Mouse (Mus musculus): ENCODE measurements around the gene Cdh13. TPM values are rescaled to one million over a fixed set of nuclear protein-coding genes. Genes with fewer than 3 reads are reported as not detected.

The Cdh13 gene
- polyA plus RNA-seq, 1 experiment from 2014 or later, result 44.4 TPM

DNA sequence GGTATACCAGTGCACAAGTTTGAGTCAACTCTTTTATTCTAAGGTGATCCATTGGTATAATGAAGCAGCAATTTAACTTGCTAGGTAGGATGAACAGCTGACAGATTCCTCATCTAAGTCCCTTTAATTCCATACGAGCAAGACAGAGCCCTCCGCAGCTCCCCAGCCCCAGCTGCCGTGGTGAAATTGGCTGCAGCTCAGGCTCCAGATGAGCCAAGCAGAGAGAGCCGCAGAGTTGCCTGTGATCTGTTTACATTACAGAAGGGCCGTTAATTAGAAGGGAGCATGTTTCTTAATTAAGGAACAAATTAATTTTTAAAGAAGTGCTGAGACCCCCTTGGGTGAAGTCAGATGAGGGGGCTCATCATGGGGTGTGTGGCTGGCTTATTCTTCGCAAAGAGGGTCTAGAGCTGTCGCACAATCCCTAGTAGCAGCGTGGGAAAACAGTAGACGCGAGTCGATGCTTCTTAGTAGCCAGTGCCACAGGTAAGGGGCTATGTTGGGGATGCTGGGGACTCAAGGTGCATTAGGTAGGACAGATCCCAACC is 712.2 kb downstream of the Cdh13 start:
- Histone ChIP-seq H3K9me3 (replicated peaks) (no peaks in the 10 kb centered on the region), H3K27me3 (replicated peaks) (no peaks in the 10 kb centered on the region), H3K36me3 (no peaks in the 10 kb centered on the region), H3K4me3 (no peak overlapping the region), H3K4me2 (no peak overlapping the region), H3K4me1 (replicated peaks) (no peaks in the 10 kb centered on the region), H3K27ac (ENCODE audit: poor library complexity, severe bottlenecking) (no peak overlapping the region), H3K9ac (no peak overlapping the region)
- ATAC-seq (ENCODE audit: insufficient number of reproducible peaks, low FRiP score), result no peak
- WGBS, result 86% methylated on average over 11 of the region's 11 CpGs

DNA sequence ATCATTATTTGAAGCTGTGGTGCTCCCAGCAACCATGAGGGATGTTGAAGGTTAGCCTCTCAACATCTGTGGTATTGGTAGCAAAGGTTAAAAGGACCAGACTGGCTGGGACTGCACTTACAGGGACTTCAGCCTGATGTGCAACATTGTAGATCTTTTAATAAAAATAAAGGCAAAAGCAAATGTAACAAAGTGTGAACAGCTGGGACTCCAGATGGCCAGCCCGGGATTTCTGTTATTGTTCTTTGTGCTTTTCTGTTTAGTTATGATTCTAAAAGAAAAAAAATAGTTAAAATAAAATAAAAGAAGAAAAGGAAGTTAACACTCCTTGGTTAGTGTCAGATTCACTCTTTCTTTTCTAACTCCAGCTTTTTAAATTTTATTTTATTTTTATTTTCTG is 717.1 kb downstream of the Cdh13 start:
- Histone ChIP-seq H3K9me3 (replicated peaks) (no peaks in the 10 kb centered on the region), H3K36me3 (no peaks in the 10 kb centered on the region), H3K9ac (no peak overlapping the region), H3K4me1 (replicated peaks) (no peaks in the 10 kb centered on the region), H3K27ac (ENCODE audit: poor library complexity, severe bottlenecking) (no peak overlapping the region), H3K4me3 (no peak overlapping the region), H3K4me2 (no peak overlapping the region), H3K27me3 (replicated peaks) (no peaks in the 10 kb centered on the region)
- 74% methylated on average over 1 of the region's 1 CpGs for WGBS
- no peak for ATAC-seq (ENCODE audit: insufficient number of reproducible peaks, low FRiP score)

DNA sequence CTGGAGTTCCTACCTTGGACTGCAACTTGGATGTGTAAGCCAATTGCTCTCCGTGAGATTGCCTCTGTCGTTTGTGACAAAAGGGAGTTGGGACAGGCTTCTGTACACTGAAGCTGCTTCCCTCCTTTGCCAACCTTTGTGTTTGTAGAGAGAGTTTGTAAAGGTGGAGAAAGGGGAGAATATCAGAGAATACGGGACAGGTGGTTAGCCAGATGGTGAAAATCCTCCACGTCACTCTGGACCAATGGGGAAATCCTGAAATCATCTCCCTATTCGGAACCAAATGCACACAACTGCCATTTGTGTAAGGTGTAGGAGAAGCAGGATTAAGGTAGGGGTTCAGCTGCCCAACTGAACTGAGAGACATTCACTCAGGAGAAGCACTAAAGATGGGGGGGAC is 721.3 kb downstream of the Cdh13 start:
- Histone ChIP-seq H3K4me2 (no peak overlapping the region), H3K36me3 (no peaks in the 10 kb centered on the region), H3K9ac (no peak overlapping the region), H3K4me1 (replicated peaks) (no peaks in the 10 kb centered on the region), H3K9me3 (replicated peaks) (no peaks in the 10 kb centered on the region), H3K27me3 (replicated peaks) (no peaks in the 10 kb centered on the region), H3K4me3 (no peak overlapping the region), H3K27ac (ENCODE audit: poor library complexity, severe bottlenecking) (no peak overlapping the region)
- 85% methylated on average over 5 of the region's 5 CpGs for WGBS
- ATAC-seq (ENCODE audit: insufficient number of reproducible peaks, low FRiP score), result no peak

DNA sequence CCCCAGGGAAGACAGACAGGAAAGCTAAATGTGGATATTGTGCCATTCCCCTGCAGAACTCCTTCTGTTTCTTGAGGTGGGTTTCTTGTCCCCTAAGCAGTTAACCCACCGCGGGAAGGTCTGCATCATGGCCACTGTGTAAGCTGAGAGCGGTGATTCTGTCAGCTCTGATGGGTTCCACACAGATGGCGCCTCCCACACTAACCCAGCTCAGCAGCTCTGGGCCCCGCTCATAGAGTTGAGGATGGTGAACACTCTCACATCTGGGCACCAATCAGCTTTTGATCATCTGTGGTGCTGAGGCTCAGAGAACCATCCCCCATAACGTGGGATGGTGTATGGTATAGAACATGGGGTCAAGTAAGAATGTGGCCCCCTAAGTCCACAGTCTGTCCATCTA is 735.1 kb downstream of the Cdh13 start:
- H3K4me2 ChIP-seq, result no peak overlapping the region
- H3K9ac ChIP-seq, result no peak overlapping the region
- H3K9me3 ChIP-seq (replicated peaks), result no peaks in the 10 kb centered on the region
- no peak overlapping the region for H3K27ac ChIP-seq (ENCODE audit: poor library complexity, severe bottlenecking)
- H3K4me3 ChIP-seq, result no peak overlapping the region
- no peaks in the 10 kb centered on the region for H3K27me3 ChIP-seq (replicated peaks)
- 73% methylated on average over 6 of the region's 6 CpGs for WGBS
- no peak for ATAC-seq (ENCODE audit: insufficient number of reproducible peaks, low FRiP score)
- H3K4me1 ChIP-seq (replicated peaks), result peaks cover 4% of the 10 kb centered on the region
- no peaks in the 10 kb centered on the region for H3K36me3 ChIP-seq

DNA sequence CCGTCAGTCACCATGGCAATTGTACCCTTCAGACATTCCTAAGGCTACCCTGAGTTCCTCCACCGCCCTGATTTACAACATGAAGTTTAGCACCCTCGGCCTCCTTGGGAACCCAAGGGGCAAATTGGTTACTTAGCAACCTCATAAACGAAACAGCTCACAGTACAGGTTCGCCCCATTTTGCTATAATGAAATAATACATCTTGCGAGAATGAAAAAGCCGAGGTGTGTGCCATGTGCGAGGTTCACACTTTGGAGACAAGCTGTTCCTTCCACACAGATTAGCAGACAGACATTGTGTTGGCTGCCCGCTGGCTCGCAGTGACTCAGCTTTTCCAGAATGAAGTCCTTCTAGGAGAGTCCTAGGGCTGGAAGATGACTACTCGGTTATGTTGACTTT is 737.2 kb downstream of the Cdh13 start:
- no peak overlapping the region for H3K27ac ChIP-seq (ENCODE audit: poor library complexity, severe bottlenecking)
- 71% methylated on average over 11 of the region's 11 CpGs for WGBS
- no peak for ATAC-seq (ENCODE audit: insufficient number of reproducible peaks, low FRiP score)

DNA sequence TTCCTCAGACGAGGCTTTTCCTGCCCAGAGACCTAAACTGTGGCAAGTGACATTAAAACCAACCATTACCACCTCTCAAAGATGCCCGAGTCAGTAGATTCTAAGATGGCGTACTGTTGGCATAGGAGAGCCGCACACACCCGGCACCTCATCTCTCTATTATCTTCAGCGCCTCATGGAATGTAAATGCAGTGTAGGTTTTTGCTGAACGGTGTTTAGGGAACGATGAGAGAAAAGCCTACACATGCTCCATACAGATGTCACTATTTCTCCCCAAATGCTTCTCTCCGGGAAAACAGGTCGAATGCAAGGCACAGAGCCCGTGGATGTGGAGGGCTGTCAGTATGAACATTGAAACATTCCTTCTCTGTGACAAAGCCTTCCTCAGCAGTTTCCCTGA is 737.9 kb downstream of the Cdh13 start:
- H3K4me1 ChIP-seq (replicated peaks), result peaks cover 4% of the 10 kb centered on the region
- no peaks in the 10 kb centered on the region for H3K27me3 ChIP-seq (replicated peaks)
- H3K27ac ChIP-seq (ENCODE audit: poor library complexity, severe bottlenecking), result no peak overlapping the region
- no peak overlapping the region for H3K4me2 ChIP-seq
- H3K4me3 ChIP-seq, result no peak overlapping the region
- H3K9ac ChIP-seq, result no peak overlapping the region
- H3K9me3 ChIP-seq (replicated peaks), result peaks cover 5% of the 10 kb centered on the region; the same call in 1 of the 2 replicates
- no peaks in the 10 kb centered on the region for H3K36me3 ChIP-seq
- no peak for ATAC-seq (ENCODE audit: insufficient number of reproducible peaks, low FRiP score)
- WGBS, result 87% methylated on average over 11 of the region's 11 CpGs

More for the DNA sequence above, 737.2 kb downstream of the Cdh13 start:
- H3K9me3 ChIP-seq (replicated peaks), result peaks cover 5% of the 10 kb centered on the region; the same call in 1 of the 2 replicates
- no peaks in the 10 kb centered on the region for H3K36me3 ChIP-seq
- peaks cover 4% of the 10 kb centered on the region for H3K4me1 ChIP-seq (replicated peaks)
- no peak overlapping the region for H3K9ac ChIP-seq
- H3K27me3 ChIP-seq (replicated peaks), result no peaks in the 10 kb centered on the region
- no peak overlapping the region for H3K4me3 ChIP-seq
- H3K4me2 ChIP-seq, result no peak overlapping the region

DNA sequence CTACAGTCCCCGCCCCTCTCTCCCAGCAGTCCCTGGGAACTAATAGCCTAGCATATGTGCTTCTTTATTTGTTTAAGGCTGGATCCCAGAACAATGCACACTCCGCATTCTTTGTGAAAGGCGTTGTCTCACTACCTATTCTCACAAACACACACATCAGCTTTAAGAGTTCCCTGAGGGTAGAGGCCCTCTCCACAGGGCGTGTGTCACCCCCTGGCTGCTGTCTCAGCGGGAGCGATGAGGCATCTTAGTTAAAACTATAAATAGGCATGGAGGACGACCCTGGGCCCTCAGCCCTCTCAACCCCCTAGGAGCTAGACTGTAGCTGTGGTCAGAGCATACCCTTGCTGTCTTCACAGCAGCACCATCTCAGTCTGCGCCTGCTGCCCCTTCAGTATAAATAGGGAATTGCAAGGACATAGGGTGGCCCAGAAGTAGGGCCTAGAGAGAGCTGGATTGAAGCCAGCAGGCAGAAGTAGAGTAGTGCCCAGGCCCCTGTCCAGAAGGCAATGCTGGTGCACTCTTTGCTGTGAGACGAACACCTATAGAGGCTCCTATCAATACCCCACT is 738.9 kb downstream of the Cdh13 start:
- no peak overlapping the region for H3K4me2 ChIP-seq
- H3K9me3 ChIP-seq (replicated peaks), result peaks cover 5% of the 10 kb centered on the region; the same call in 1 of the 2 replicates
- H3K4me1 ChIP-seq (replicated peaks), result peaks cover 4% of the 10 kb centered on the region
- no peak overlapping the region for H3K9ac ChIP-seq
- no peaks in the 10 kb centered on the region for H3K36me3 ChIP-seq
- 52% methylated on average over 9 of the region's 9 CpGs for WGBS
- H3K27ac ChIP-seq (ENCODE audit: poor library complexity, severe bottlenecking), result no peak overlapping the region
- no peak overlapping the region for H3K4me3 ChIP-seq
- H3K27me3 ChIP-seq (replicated peaks), result no peaks in the 10 kb centered on the region
- ATAC-seq (ENCODE audit: insufficient number of reproducible peaks, low FRiP score), result no peak

DNA sequence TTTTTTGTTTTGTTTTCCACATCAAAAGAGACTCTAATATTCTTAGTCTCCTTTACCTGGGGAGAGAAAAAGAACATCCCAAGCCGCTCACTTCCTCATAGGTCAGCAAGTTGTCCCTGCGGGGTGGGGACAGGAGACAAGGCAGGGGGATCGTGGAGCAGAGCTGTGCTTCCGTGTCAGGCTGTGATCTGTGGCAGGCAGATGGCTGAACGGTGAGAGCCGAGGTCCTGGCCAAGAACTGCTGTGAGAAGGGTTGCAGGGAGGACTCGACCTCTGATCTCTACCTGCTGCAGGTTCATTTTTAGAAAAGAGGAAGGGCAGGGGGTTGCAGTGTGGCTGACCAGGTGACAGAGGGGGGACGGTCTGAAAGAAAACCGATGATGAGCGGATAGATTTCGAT is 749.9 kb downstream of the Cdh13 start:
- H3K9ac ChIP-seq, result no peak overlapping the region
- H3K4me2 ChIP-seq, result no peak overlapping the region
- H3K4me3 ChIP-seq, result no peak overlapping the region
- H3K36me3 ChIP-seq, result no peaks in the 10 kb centered on the region
- H3K4me1 ChIP-seq (replicated peaks), result no peaks in the 10 kb centered on the region
- 79% methylated on average over 11 of the region's 11 CpGs for WGBS
- no peaks in the 10 kb centered on the region for H3K27me3 ChIP-seq (replicated peaks)
- H3K27ac ChIP-seq (ENCODE audit: poor library complexity, severe bottlenecking), result no peak overlapping the region
- H3K9me3 ChIP-seq (replicated peaks), result peaks cover 8% of the 10 kb centered on the region; the same call in 1 of the 2 replicates
- no peak for ATAC-seq (ENCODE audit: insufficient number of reproducible peaks, low FRiP score)

DNA sequence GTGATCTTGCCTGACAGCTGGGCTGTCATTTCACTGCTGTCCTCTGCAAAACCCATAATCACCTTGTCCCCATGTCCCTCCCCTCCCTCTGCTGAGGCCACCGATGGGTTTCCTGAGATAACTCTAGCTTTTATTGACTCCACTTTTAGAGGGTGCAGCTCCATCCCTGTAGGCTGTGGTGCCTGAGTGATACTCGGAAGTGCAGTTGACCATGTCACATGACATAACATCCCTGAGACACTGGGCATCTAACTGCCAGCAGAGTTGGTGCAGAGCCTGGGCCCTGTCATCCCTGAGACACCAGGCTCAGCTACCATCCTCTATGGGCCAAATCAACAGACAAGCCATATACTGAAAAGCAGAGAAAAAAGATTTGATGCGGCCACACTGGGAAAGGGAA is 750.5 kb downstream of the Cdh13 start:
- ATAC-seq (ENCODE audit: insufficient number of reproducible peaks, low FRiP score), result no peak
- no peaks in the 10 kb centered on the region for H3K36me3 ChIP-seq
- H3K27me3 ChIP-seq (replicated peaks), result no peaks in the 10 kb centered on the region
- no peak overlapping the region for H3K4me3 ChIP-seq
- no peak overlapping the region for H3K27ac ChIP-seq (ENCODE audit: poor library complexity, severe bottlenecking)
- H3K4me2 ChIP-seq, result no peak overlapping the region
- H3K9me3 ChIP-seq (replicated peaks), result peaks cover 8% of the 10 kb centered on the region; the same call in 1 of the 2 replicates
- WGBS, result 79% methylated on average over 3 of the region's 3 CpGs
- no peak overlapping the region for H3K9ac ChIP-seq
- no peaks in the 10 kb centered on the region for H3K4me1 ChIP-seq (replicated peaks)

DNA sequence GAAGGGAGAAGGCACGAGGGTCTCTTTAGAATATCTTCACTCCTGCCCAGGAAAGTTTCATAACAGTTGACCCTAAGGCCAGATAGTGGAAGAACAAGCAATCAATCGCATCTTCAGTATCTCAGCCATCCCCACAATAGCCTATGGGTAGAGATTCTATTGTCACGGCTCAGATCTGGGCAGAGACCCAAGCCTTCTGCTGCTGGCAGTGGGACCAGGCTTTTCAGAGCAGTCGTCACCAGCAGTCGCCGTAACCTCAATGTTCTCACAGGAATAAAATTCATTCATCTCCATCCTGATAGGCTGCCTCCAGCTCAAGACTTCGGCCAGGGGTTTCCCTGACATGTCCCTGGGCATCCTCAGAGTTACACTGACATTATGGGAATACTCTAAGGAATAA is 751.6 kb downstream of the Cdh13 start:
- Histone ChIP-seq H3K4me3 (no peak overlapping the region), H3K36me3 (no peaks in the 10 kb centered on the region)
- ATAC-seq (ENCODE audit: insufficient number of reproducible peaks, low FRiP score), result no peak

DNA sequence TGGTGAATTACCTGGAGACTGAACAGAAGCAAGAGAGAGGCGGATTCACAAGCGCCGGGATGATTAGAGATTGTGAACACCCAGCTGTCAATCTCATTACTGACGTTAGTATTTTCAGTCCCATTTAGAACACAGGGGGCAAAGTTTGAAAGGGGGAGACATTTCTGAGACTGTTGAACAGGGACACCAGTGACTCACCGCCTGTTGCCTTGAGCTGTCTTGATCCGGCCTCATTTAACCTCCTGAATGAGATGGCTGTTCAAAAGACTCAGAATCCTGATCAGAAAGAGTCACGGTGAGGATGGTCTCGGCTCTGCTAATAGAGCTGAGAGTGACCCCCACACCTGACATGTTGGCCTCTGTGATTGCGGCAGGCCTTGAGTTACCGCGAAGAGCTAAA is 754.0 kb downstream of the Cdh13 start:
- ATAC-seq (ENCODE audit: insufficient number of reproducible peaks, low FRiP score), result no peak
- Histone ChIP-seq H3K9ac (no peak overlapping the region), H3K27ac (ENCODE audit: poor library complexity, severe bottlenecking) (no peak overlapping the region), H3K4me2 (no peak overlapping the region), H3K9me3 (replicated peaks) (peaks cover 7% of the 10 kb centered on the region), H3K4me1 (replicated peaks) (no peaks in the 10 kb centered on the region), H3K36me3 (no peaks in the 10 kb centered on the region), H3K27me3 (replicated peaks) (no peaks in the 10 kb centered on the region), H3K4me3 (no peak overlapping the region)
- WGBS, result 86% methylated on average over 11 of the region's 11 CpGs

More for the DNA sequence above, 751.6 kb downstream of the Cdh13 start:
- Histone ChIP-seq H3K4me1 (replicated peaks) (no peaks in the 10 kb centered on the region), H3K9me3 (replicated peaks) (peaks cover 15% of the 10 kb centered on the region), H3K27ac (ENCODE audit: poor library complexity, severe bottlenecking) (no peak overlapping the region), H3K4me2 (no peak overlapping the region), H3K9ac (no peak overlapping the region), H3K27me3 (replicated peaks) (no peaks in the 10 kb centered on the region)
- WGBS, result 83% methylated on average over 7 of the region's 7 CpGs

DNA sequence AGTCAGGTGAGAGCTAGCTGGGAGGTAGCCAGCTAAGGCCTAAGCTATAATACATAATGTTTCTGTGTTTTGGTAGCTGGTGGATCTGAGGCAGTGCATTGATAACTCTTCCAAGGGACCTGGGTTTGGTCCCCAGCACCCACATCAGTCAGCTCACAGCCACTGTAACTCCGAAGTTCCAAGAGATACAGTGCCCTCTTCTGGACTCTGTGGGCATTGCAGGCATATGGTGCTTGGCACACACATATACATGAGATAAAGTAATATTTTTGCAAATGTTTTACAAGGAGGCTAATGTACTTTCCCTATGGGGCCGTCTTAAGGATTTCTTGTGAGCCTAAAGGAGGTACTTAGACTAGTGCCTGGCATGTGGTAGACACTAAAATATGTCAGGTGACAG is 755.8 kb downstream of the Cdh13 start:
- Histone ChIP-seq H3K4me2 (no peak overlapping the region), H3K4me1 (replicated peaks) (no peaks in the 10 kb centered on the region), H3K9ac (no peak overlapping the region), H3K9me3 (replicated peaks) (peaks cover 10% of the 10 kb centered on the region; the same call in 1 of the 2 replicates), H3K4me3 (no peak overlapping the region), H3K27me3 (replicated peaks) (no peaks in the 10 kb centered on the region), H3K27ac (ENCODE audit: poor library complexity, severe bottlenecking) (no peak overlapping the region), H3K36me3 (no peaks in the 10 kb centered on the region)
- ATAC-seq (ENCODE audit: insufficient number of reproducible peaks, low FRiP score), result no peak
- WGBS, result 80% methylated on average over 2 of the region's 2 CpGs
